Mouse (Mus musculus) heart, embryonic 11.5 days (tissue): ENCODE data around the gene Tcp10b. TPM values are rescaled to one million over a fixed set of nuclear protein-coding genes. Genes with fewer than 3 reads are reported as not detected.
"Not testable (repeated sequence)": the region's sequence is repeated elsewhere in the genome, so short reads cannot be mapped to it uniquely, and the experiment has no call there.

Experiments used
- ATAC-seq: fragments of 200-750 bp; cut with Nextera tagmentation; replicated peaks from 2 replicates; pipeline ENCODE4 v1.8.0; 2017; ENCODE audit warnings: moderate library complexity; ENCODE audit not compliant: insufficient number of reproducible peaks, low FRiP score, low TSS enrichment
- H3K27ac ChIP-seq: fragments of 300-500 bp; sonication (generic); 2 replicates; pipeline ENCODE4 v1.5.1; 2014; ENCODE audit warnings: mild to moderate bottlenecking, low read depth, low read length
- H3K27me3 ChIP-seq: fragments of 300-500 bp; sonication (generic); 2 replicates; pipeline ENCODE4 v1.6.1; 2014; ENCODE audit warnings: mild to moderate bottlenecking, low read length, mixed read lengths; ENCODE audit not compliant: control insufficient read depth, insufficient read depth
- H3K36me3 ChIP-seq: fragments of 300-500 bp; sonication (generic); 2 replicates; pipeline ENCODE4 v1.6.1; 2014; ENCODE audit warnings: mild to moderate bottlenecking, low read length, moderate library complexity, mixed read lengths; ENCODE audit not compliant: control insufficient read depth, insufficient read depth
- H3K4me1 ChIP-seq: fragments of 300-500 bp; sonication (generic); 2 replicates; pipeline ENCODE4 v1.6.1; 2014; ENCODE audit warnings: low read length; ENCODE audit not compliant: control insufficient read depth, insufficient read depth
- H3K4me2 ChIP-seq: fragments of 300-500 bp; sonication (generic); 2 replicates; pipeline ENCODE4 v1.6.1; 2014; ENCODE audit warnings: mild to moderate bottlenecking, moderate library complexity
- H3K4me3 ChIP-seq: fragments of 300-500 bp; sonication (generic); 2 replicates; pipeline ENCODE4 v1.5.1; 2014; ENCODE audit warnings: low read depth, low read length
- H3K9ac ChIP-seq: fragments of 300-500 bp; sonication (generic); 2 replicates; pipeline ENCODE4 v1.6.1; 2014; ENCODE audit warnings: mild to moderate bottlenecking, low read depth, low read length, moderate library complexity
- H3K9me3 ChIP-seq: fragments of 300-500 bp; sonication (generic); replicated peaks from 2 replicates; pipeline ENCODE4 v1.6.1; 2016; ENCODE audit warnings: low read length; ENCODE audit not compliant: control insufficient read depth
- WGBS: fragments of 180-500 bp; shearing (Covaris S2); extraction: QIAGEN DNeasy Blood & Tissue Kit; methylation state at CpG from one replicate; pipeline ENCODE4 v1.1.7; 2014; ENCODE audit not compliant: insufficient replicate concordance; 5-methylcytosine and 5-hydroxymethylcytosine counted together
- polyA plus RNA-seq: library from polyadenylated mRNA; unstranded; fragments of >200 nt; fragmentation: Nextera tagmentation; extraction: Ambion mirVana; gene quantifications from 2 replicates; pipeline ENCODE4 v1.2.1, GENCODE M21; 2014

The Tcp10b gene
- polyA plus RNA-seq, 1 experiment from 2014 or later = not detected

GRCm38 (mm10) chr17:13129737-13130465 is 69.0 kb downstream of the Tcp10b start:
- not testable (repeated sequence) for H3K4me3 ChIP-seq, H3K27ac ChIP-seq, H3K9me3 ChIP-seq, H3K4me2 ChIP-seq, H3K36me3 ChIP-seq, H3K27me3 ChIP-seq, ATAC-seq, H3K4me1 ChIP-seq, H3K9ac ChIP-seq
- WGBS = 72% methylated on average over 8 of the region's 11 CpGs

DNA sequence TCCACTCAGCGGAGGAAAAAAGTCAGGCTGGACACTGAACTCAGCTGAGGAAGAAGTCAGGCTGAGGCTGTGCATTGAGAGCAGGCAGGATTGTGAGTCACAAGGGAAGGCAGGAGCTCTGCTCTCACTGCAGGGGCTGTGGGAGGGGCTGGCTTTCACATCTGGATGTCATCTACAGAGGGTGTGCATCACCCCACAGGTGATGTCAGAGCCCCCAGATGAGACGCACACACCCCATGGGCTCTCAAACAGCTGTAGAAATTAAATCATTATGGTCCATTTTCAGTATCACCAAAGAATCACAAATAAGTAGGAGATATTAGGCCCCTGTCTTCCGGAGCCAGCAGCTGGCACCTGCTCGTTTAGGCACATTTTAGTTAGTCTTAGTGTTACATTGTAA is 70.8 kb downstream of the Tcp10b start, which contains the start of gene Unc93a:
Gene Unc93a (minus strand): TSS at position 101 of the 400 bp plus-strand sequence.
- not testable (repeated sequence) for H3K27me3 ChIP-seq, H3K27ac ChIP-seq, ATAC-seq, H3K9ac ChIP-seq, H3K9me3 ChIP-seq, H3K4me1 ChIP-seq, H3K4me3 ChIP-seq, H3K4me2 ChIP-seq, H3K36me3 ChIP-seq
- 80% methylated on average over 3 of the region's 4 CpGs for WGBS

Other genes with a start within 250 kb of the Tcp10b start
- gene Mas1, start 193.0 kb upstream of the Tcp10b start, polyA plus RNA-seq = 0.17 and 0.54 TPM in 2 replicates
- gene Mrgprh, start 185.1 kb upstream of the Tcp10b start, polyA plus RNA-seq = 0.10 and 0.25 TPM in 2 replicates
- 1.2 and 1.7 TPM in 2 replicates for gene Pnldc1, start 150.9 kb upstream of the Tcp10b start, polyA plus RNA-seq
- 440 and 445 TPM in 2 replicates for gene Tcp1, start 145.4 kb upstream of the Tcp10b start, polyA plus RNA-seq
- gene Mrpl18, start 144.8 kb upstream of the Tcp10b start, polyA plus RNA-seq = 196 and 205 TPM in 2 replicates
- 0.13 and 0.70 TPM in 2 replicates for gene Acat3, start 120.5 kb upstream of the Tcp10b start, polyA plus RNA-seq
- gene Acat2, start 100.4 kb upstream of the Tcp10b start, polyA plus RNA-seq = 38.3 and 56.5 TPM in 2 replicates
- 83.4 and 88.8 TPM in 2 replicates for gene Wtap, start 66.9 kb upstream of the Tcp10b start, polyA plus RNA-seq
- gene Sod2, start 54.3 kb upstream of the Tcp10b start, polyA plus RNA-seq = 308 and 326 TPM in 2 replicates
- 0.19 TPM in 1 of 2 replicates, not detected in the other for gene Gpr31b, start 8.8 kb upstream of the Tcp10b start, polyA plus RNA-seq
- gene Unc93a, start 70.7 kb downstream of the Tcp10b start, polyA plus RNA-seq = not detected in 2 replicates
- gene Smok2a, start 160.1 kb downstream of the Tcp10b start, polyA plus RNA-seq = not detected in 2 replicates
- gene Smok2b, start 169.2 kb downstream of the Tcp10b start, polyA plus RNA-seq = not detected in 2 replicates